Mouse (Mus musculus) cortical plate, adult 2 months (tissue): ENCODE results near the gene Diaph3.

Experiments used
- CTCF ChIP-seq: fragments of 200-500 bp; IDR thresholded peaks from 2 replicates; pipeline ENCODE4 v1.5.1; 2011; ENCODE audit warnings: mild to moderate bottlenecking, control low read depth, low read length; ENCODE audit not compliant: insufficient read depth; ENCODE audit errors: extremely low read depth
- POLR2A ChIP-seq: fragments of 200-500 bp; IDR thresholded peaks from 2 replicates; pipeline ENCODE4 v1.6.1; 2011; ENCODE audit warnings: mild to moderate bottlenecking, low read length, control low read depth; ENCODE audit not compliant: insufficient read depth; ENCODE audit errors: extremely low read depth

- no peak for TF ChIP-seq POLR2A
- TF ChIP-seq CTCF: no peak
Measured at GRCm38 (mm10) chr14:87087996-87088395, 53.0 kb downstream of the Diaph3 start.
